Mouse (Mus musculus): ENCODE results near the gene Dusp18. TPM values are rescaled to one million over a fixed set of nuclear protein-coding genes. Genes with fewer than 3 reads are reported as not detected.

Gene Dusp18
- 4.3 and 5.2 TPM in 2 replicates for total RNA-seq (2021)
- long read RNA-seq, experiment 1, result 0 reads
- long read RNA-seq, experiment 2, full-length matches to known transcripts, result 1 of 2 reads
- long read RNA-seq, experiment 2, partial matches to known transcripts, result 0 of 2 reads
- long read RNA-seq, experiment 2, other reads (novel, unspliced or antisense), result 1 of 2 reads

- DNase-seq, result peak; percentile 95
These were observed at the start of gene Dusp18, which contains the start of gene 4921536K21Rik for GRCm38 (mm10) chr11:3894406-3895281. Gene Dusp18 (plus strand): TSS chr11:3895240. Gene 4921536K21Rik (minus strand): TSS chr11:3895098.

GRCm38 (mm10) chr11:3846351-3846750, 48.7 kb upstream of the Dusp18 start:
- DNase-seq, result no peak

GRCm38 (mm10) chr11:3849469-3850314, 45.3 kb upstream of the Dusp18 start:
- DNase-seq, result no peak

GRCm38 (mm10) chr11:3850315-3850614, 44.8 kb upstream of the Dusp18 start:
- no peak for DNase-seq

GRCm38 (mm10) chr11:3850746-3851277, 44.2 kb upstream of the Dusp18 start:
- DNase-seq, result no peak

- DNase-seq, result no peak
These were observed 43.2 kb upstream of the Dusp18 start for GRCm38 (mm10) chr11:3851872-3852271.

GRCm38 (mm10) chr11:3853031-3853430, 42.0 kb upstream of the Dusp18 start:
- no peak for DNase-seq

- DNase-seq, result peak; percentile 83
These were observed 41.5 kb upstream of the Dusp18 start for GRCm38 (mm10) chr11:3853481-3854034.

GRCm38 (mm10) chr11:3854156-3854555, 40.9 kb upstream of the Dusp18 start:
- DNase-seq, result no peak

GRCm38 (mm10) chr11:3855846-3856245, 39.2 kb upstream of the Dusp18 start:
- no peak for DNase-seq

GRCm38 (mm10) chr11:3857902-3858301, 37.1 kb upstream of the Dusp18 start:
- DNase-seq, result no peak

- DNase-seq, result no peak
These were observed 35.3 kb upstream of the Dusp18 start for GRCm38 (mm10) chr11:3859778-3860177.

- DNase-seq, result no peak
These were observed 34.7 kb upstream of the Dusp18 start for GRCm38 (mm10) chr11:3860361-3860760.

- DNase-seq, result no peak
These were observed 32.2 kb upstream of the Dusp18 start for GRCm38 (mm10) chr11:3862661-3863453.

GRCm38 (mm10) chr11:3863454-3864112, 31.5 kb upstream of the Dusp18 start, which contains the start of gene Osbp2:
Gene Osbp2 (minus strand): TSS chr11:3863903.
- DNase-seq, result peak; percentile 89

GRCm38 (mm10) chr11:3864343-3864742, 30.7 kb upstream of the Dusp18 start:
- DNase-seq, result no peak

GRCm38 (mm10) chr11:3876419-3876818, 18.6 kb upstream of the Dusp18 start:
- DNase-seq, result no peak

GRCm38 (mm10) chr11:3878660-3879059, 16.4 kb upstream of the Dusp18 start:
- no peak for DNase-seq

GRCm38 (mm10) chr11:3879836-3880235, 15.2 kb upstream of the Dusp18 start:
- peak; percentile 83 for DNase-seq

- DNase-seq, result no peak
These were observed 11.3 kb upstream of the Dusp18 start for GRCm38 (mm10) chr11:3883711-3884110.

- no peak for DNase-seq
These were observed 7.7 kb upstream of the Dusp18 start for GRCm38 (mm10) chr11:3887331-3887730.
